Mouse (Mus musculus): ENCODE results near the gene Speer4e. TPM values are rescaled to one million over a fixed set of nuclear protein-coding genes. Genes with fewer than 3 reads are reported as not detected.

Gene Speer4e
- polyA plus RNA-seq (2014; fragmentation: Illumina TruSeq; extraction: RNeasy Lipid Tissue Mini Kit (QIAGEN cat#74804); ENCODE audit: low read depth, low replicate concordance) = not detected

GRCm38 (mm10) chr5:14938329-14938728 is at the start of gene Speer4e:
Speer4e (minus strand) TSS chr5:14938429.

GRCm38 (mm10) chr5:14978835-14979234 is 40.6 kb upstream of the Speer4e start, which contains the start of gene Gm10354:
Gm10354 (minus strand) TSS chr5:14978935.

GRCm38 (mm10) chr5:14914799-14915198 is 23.4 kb downstream of the Speer4e start, which contains the start of gene Gm9758:
Gm9758 (minus strand) TSS chr5:14914899.

Other genes starting within 250 kb of the Speer4e start
- gene Gm9758, start 23.5 kb downstream of the Speer4e start, polyA plus RNA-seq (2014; fragmentation: Illumina TruSeq; extraction: RNeasy Lipid Tissue Mini Kit (QIAGEN cat#74804); ENCODE audit: low read depth, low replicate concordance) = not detected
- not detected for gene Gm10354, start 40.5 kb upstream of the Speer4e start, polyA plus RNA-seq (2014; fragmentation: Illumina TruSeq; extraction: RNeasy Lipid Tissue Mini Kit (QIAGEN cat#74804); ENCODE audit: low read depth, low replicate concordance)
- not detected for gene Gm17019, start 94.6 kb upstream of the Speer4e start, polyA plus RNA-seq (2014; fragmentation: Illumina TruSeq; extraction: RNeasy Lipid Tissue Mini Kit (QIAGEN cat#74804); ENCODE audit: low read depth, low replicate concordance)